Mouse (Mus musculus) embryonic stem cell, embryonic (primary cell): ENCODE results near the gene Epha3.

Source experiments
- CTCF ChIA-PET, 4 experiments: fragments of 300-600 bp in 2 of 4; fragments of 350-600 bp in 2 of 4; sonication (Branson Sonifier 250); formaldehyde crosslinking; loops; one replicate each; lab custom pipeline; 2022; ENCODE audit warnings: inconsistent platforms in 2 of 4; lab: Charles Lee
- POLR2A ChIA-PET, 4 experiments: fragments of 300-600 bp in 2 of 4; fragments of 350-600 bp in 2 of 4; sonication (Branson Sonifier 250); formaldehyde crosslinking; loops; one replicate each; lab custom pipeline; 2022; ENCODE audit warnings: antibody characterized with exemption in 4 of 4, inconsistent platforms in 1 of 4; lab: Charles Lee

Gene Epha3

GRCm38 (mm10) chr16:63684211-63684610 lies 179.8 kb downstream of the Epha3 start:
- ChIA-PET CTCF (no interaction called here), POLR2A (no interaction called here)

DNA sequence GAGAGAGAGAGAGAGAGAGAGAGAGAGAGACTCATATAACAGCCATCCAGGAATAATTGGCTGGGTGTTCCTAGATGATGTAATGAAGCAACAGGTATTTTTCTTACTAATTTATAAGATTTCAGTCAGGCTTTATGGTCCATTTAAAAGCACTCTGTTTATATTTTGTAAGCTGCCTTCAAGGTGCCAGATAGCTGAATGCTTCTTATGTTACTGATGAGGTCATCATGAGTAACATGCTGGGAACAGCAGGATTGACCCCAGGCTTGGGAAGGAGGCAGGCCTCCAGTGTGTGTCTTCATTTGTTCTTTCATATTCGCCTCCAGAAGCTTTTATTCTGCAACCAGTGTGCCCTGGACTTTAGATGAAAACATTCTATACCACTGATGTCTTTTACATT lies 189.5 kb downstream of the Epha3 start:
- CTCF ChIA-PET = no interaction called here
- POLR2A ChIA-PET = no interaction called here

DNA sequence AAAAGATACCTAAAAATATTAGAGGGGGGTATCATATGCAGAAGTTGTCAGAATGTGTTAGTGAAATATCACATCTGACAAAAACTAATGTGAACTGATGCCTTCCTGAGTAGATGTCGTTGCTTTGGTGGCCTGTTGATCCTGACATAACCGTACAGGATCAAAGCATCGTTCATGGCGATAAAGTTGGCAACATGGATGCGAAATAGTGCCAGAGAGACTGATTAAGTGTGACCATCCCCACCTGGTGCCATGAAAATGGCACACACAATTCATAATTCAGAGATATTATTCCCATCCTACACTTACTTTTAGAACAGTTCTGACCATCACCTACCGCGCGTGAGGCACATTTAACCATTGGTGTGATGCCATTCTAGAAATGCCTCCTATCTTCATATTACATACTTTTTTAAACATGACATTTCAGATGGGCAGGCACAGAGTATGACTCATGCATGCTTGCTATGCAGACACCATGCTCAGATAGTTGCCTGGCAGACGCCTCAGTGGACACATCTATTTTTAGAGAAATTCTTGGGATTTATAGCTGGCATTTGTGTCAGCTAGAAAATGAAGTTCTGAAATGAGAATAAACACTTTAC lies 190.6 kb downstream of the Epha3 start:
- ChIA-PET POLR2A (no interaction called here), CTCF (no interaction called here)

DNA sequence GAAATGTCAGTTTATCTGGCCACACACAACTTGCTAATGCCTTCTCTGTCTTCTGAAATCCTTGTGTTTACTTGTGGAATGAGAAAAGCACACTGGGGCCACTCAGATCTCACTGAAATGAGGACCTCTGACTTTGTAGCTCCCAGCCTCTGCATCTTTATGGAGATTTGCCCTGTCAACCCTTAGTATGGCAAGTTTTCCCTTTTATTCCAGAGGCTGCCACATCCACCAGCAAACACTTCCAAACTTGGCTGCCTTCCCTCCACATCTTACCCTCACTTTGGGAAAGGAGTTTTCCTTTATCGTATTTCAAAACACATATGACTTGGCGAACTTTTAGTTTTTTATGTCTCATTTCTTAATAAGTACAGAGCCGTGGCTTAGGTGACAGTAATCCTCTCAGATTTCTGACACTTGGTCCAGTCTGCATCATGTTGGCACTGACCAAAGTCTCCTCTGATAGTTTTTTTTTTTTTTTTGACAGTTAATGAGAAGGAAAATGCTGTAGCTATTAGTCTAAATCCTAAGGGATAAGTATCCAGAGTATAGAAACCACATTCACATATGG lies 198.0 kb downstream of the Epha3 start:
- ChIA-PET CTCF (no interaction called here), POLR2A (no interaction called here)

GRCm38 (mm10) chr16:63658302-63658974 lies 205.5 kb downstream of the Epha3 start:
- ChIA-PET CTCF (no interaction called here), POLR2A (interaction anchor here in 1 of 4 experiments (0.6 kb wide), 1 partner anchor 375 kb away, joined by 4 read pairs; no protein-coding TSS in a partner anchor)

DNA sequence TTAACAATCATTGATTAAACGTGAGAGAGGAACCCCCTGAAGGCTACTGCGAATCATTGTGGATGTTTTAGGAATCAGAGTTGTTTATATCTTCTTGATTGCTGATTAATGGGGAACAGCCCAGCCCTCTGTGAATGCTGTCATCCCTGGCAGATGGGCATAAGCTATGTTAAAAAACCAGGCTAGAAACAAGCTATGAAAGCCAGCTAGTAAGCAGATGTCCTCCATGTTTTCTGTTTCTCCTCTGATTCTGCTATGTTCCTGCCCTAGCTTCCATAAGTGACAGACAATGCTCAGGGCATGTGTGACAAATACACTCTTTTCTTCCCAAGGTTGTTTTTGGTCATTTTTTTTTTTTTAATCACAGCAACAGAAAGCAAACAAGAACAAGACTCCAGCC lies 206.2 kb downstream of the Epha3 start:
- ChIA-PET CTCF (no interaction called here), POLR2A (no interaction called here)

DNA sequence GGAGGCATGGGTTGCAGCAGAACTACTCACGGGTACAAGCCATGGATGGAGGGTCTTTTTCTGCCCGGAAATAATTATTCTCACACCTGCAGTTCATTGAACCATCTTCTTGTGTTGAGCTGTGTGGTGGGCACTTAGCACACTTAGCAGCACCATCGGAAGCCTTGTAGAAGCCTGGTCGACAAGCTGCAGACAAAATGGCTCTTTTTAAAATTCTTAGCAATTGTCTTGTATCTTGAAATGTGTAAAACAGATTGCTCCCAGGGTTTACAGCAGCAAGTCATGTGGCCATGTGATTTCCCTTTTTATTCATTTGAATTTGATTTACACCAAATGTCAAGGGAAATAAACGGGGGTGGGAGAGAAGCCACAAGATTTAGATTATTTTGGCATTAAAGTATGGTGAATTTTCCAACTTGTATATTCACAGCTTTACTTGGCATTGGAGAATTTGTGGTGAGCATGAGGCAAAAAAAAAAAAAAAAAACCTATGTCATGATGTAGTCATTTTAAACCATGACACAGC lies 210.5 kb downstream of the Epha3 start:
- POLR2A ChIA-PET = no interaction called here
- CTCF ChIA-PET = no interaction called here

DNA sequence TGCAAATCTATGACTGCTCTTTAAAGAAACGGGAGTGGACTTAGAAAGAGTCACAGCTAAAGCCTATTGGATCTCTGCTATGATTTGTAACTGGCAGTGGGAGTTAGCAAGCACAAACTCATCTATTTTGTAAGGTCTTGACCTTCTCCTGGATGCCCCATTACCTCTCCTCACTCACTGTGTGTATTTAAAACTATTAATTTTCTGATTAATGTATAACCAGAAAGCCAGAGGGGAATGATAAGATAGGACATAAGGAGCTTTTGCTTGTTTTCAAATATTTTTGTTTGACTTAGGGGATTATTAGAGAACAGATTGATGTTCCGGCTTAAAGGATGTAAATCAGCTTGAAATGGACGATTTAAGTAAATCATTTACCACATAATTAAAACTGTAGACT lies 213.2 kb downstream of the Epha3 start:
- CTCF ChIA-PET = no interaction called here
- POLR2A ChIA-PET = no interaction called here

DNA sequence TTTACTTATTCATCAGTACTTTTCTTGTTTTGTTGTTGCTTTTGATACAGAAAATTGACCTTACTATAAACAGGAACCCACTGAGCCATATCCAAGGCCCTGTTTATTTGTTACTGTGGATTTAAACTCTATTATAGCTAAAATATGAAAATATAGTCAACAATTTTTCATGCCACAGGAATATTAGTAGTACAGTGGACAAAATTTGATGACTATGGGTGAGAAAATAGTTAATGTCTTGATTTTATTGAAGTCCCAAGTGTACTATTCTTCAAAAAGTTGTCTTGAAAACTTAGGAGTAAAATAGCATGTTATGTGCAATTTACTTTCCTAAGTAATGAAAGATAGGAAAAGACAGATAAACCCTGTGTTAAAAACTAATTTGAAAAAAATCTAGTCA lies 217.4 kb downstream of the Epha3 start:
- ChIA-PET CTCF (no interaction called here), POLR2A (no interaction called here)

DNA sequence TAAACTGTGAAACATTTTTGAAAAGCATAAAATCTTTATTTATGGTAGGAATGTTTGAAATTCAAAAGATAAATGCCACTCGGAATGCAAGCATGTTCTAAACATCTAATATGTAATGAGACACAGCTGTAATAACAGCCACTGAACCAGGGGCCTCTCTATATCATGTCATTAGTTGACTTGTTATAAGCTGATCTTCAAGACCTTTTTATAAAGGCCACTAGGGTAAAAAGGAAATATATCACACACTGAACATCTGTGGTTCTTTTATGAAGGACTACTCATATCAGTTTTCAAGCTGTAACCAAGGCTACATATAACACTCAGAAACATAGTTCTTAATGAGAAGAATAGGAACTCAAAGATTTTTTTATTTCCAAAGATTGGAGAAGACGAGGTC lies 221.3 kb downstream of the Epha3 start:
- CTCF ChIA-PET = no interaction called here

GRCm38 (mm10) chr16:63641603-63642002 lies 222.4 kb downstream of the Epha3 start:
- ChIA-PET CTCF (interaction anchor here in 1 of 4 experiments (0.6 kb wide), 1 partner anchor 359 kb away, joined by 3 read pairs; no protein-coding TSS in a partner anchor), POLR2A (interaction anchor here in 1 of 4 experiments (0.6 kb wide), 1 partner anchor 558 kb away, joined by 6 read pairs; no protein-coding TSS in a partner anchor)

More for the DNA sequence above, 221.3 kb downstream of the Epha3 start:
- POLR2A ChIA-PET = interaction anchor here in 1 of 4 experiments (0.5 kb wide), 1 partner anchor 178 kb away, joined by 4 read pairs; no protein-coding TSS in a partner anchor

GRCm38 (mm10) chr16:63638701-63639100 lies 225.3 kb downstream of the Epha3 start:
- CTCF ChIA-PET = no interaction called here
- POLR2A ChIA-PET = no interaction called here

- CTCF ChIA-PET = no interaction called here
Measured at GRCm38 (mm10) chr16:63633748-63634166, 230.2 kb downstream of the Epha3 start.

GRCm38 (mm10) chr16:63625229-63625628 lies 238.7 kb downstream of the Epha3 start:
- ChIA-PET CTCF (no interaction called here), POLR2A (interaction anchor here in 1 of 4 experiments (0.7 kb wide), 1 partner anchor 178 kb away, joined by 3 read pairs; no protein-coding TSS in a partner anchor)

More at GRCm38 (mm10) chr16:63633748-63634166, 230.2 kb downstream of the Epha3 start:
- POLR2A ChIA-PET = no interaction called here

DNA sequence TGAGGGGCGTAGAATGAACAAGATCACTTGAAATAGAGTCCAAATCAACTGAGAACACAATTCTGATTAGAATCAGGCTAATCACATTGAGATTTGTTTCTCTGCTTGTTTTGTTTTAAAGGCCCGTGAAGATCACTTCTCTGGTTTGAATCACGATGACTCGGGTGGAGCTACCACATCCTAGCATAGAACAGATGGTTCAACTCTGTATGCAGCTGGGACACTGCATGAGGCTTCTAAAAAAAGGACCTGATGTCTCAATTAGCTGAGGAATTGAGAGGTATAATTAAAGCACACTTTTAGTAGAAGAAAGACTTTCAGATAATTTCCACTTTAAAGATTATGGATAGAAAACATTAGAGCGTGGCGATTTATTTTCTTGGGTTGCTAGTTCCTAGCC lies 242.1 kb downstream of the Epha3 start:
- ChIA-PET CTCF (no interaction called here), POLR2A (no interaction called here)

- POLR2A ChIA-PET = no interaction called here
Measured at GRCm38 (mm10) chr16:63615396-63615795, 248.6 kb downstream of the Epha3 start.

GRCm38 (mm10) chr16:63613006-63613405 lies 251.0 kb downstream of the Epha3 start:
- ChIA-PET POLR2A (interaction anchor here in 1 of 4 experiments (0.6 kb wide), 1 partner anchor 368 kb away, joined by 4 read pairs; no protein-coding TSS in a partner anchor), CTCF (no interaction called here)

More at GRCm38 (mm10) chr16:63615396-63615795, 248.6 kb downstream of the Epha3 start:
- CTCF ChIA-PET = no interaction called here

GRCm38 (mm10) chr16:63600229-63600628 lies 263.7 kb downstream of the Epha3 start:
- ChIA-PET CTCF (interaction anchor here in 2 of 4 experiments (0.6 to 0.7 kb wide), 2 partner anchors 19 to 95 kb away, joined by 3 to 8 read pairs; no protein-coding TSS in a partner anchor), POLR2A (interaction anchor here in 1 of 4 experiments (0.7 kb wide), 1 partner anchor 29 kb away, joined by 4 read pairs; no protein-coding TSS in a partner anchor)

- CTCF ChIA-PET = no interaction called here
- POLR2A ChIA-PET = no interaction called here
Measured at GRCm38 (mm10) chr16:63594656-63595055, 269.3 kb downstream of the Epha3 start.

GRCm38 (mm10) chr16:63569746-63570145 lies 294.2 kb downstream of the Epha3 start:
- ChIA-PET CTCF (no interaction called here), POLR2A (no interaction called here)
